Mouse (Mus musculus) spleen, adult 2 months (tissue): ENCODE measurements around the gene Cep72.

Experiments used
- CTCF ChIP-seq: fragments of 200-500 bp; IDR thresholded peaks from 2 replicates; pipeline ENCODE4 v1.5.1; 2011; ENCODE audit warnings: mild to moderate bottlenecking, inconsistent platforms; ENCODE audit not compliant: insufficient read depth, insufficient read length, insufficient replicate concordance; ENCODE audit errors: extremely low read depth
- POLR2A ChIP-seq: fragments of 200-500 bp; IDR thresholded peaks from 2 replicates; pipeline ENCODE4 v1.6.1; 2011; ENCODE audit warnings: low read depth, low read length, inconsistent platforms

GRCm38 (mm10) chr13:74039926-74040325 is 22.2 kb downstream of the Cep72 start:
- TF ChIP-seq CTCF = no peak
- TF ChIP-seq POLR2A = no peak
